Mouse (Mus musculus): ENCODE measurements at regions not wholly inside any gene's neighbourhood (a gene's known extent, or its start where the extent isn't known, plus 50 kb on each side); places are given as distances from the start of the nearest gene placed in this dataset.

GRCm38 (mm10) chr7:95250651-95251050 is 920.4 kb upstream of the Tenm4 start:
- Histone ChIP-seq H3K36me3 (ENCODE audit: control insufficient read depth, insufficient read depth, low read length) (no peaks in the 10 kb centered on the region), H3K9me3 (ENCODE audit: control insufficient read depth, low read length) (no peaks in the 10 kb centered on the region), H3K9ac (ENCODE audit: low read depth, low read length) (no peak overlapping the region), H3K4me2 (replicated peaks; ENCODE audit: low read depth, low read length) (no peak overlapping the region), H3K27ac (ENCODE audit: low read depth, low read length) (no peak overlapping the region), H3K27me3 (ENCODE audit: control insufficient read depth, insufficient read depth, low read length) (no peaks in the 10 kb centered on the region), H3K4me3 (ENCODE audit: low read length) (no peak overlapping the region), H3K4me1 (ENCODE audit: control insufficient read depth, insufficient read depth, low read length) (no peaks in the 10 kb centered on the region)
- ATAC-seq (ENCODE audit: low FRiP score, low TSS enrichment): no peak

- no peak overlapping the region for H3K4me3 ChIP-seq (ENCODE audit: low read length)
- no peaks in the 10 kb centered on the region for H3K9me3 ChIP-seq (ENCODE audit: control insufficient read depth, low read length)
- WGBS: 68% methylated on average over 5 of the region's 5 CpGs
- H3K36me3 ChIP-seq (ENCODE audit: control insufficient read depth, insufficient read depth, low read length): no peaks in the 10 kb centered on the region
- no peak overlapping the region for H3K27ac ChIP-seq (ENCODE audit: low read depth, low read length)
- 0 out of 2 replicates have a peak, but pooled peaks have one; percentile 32 for ATAC-seq (ENCODE audit: low FRiP score, low TSS enrichment)
- no peaks in the 10 kb centered on the region for H3K27me3 ChIP-seq (ENCODE audit: control insufficient read depth, insufficient read depth, low read length)
- no peaks in the 10 kb centered on the region for H3K4me1 ChIP-seq (ENCODE audit: control insufficient read depth, insufficient read depth, low read length)
- no peak overlapping the region for H3K9ac ChIP-seq (ENCODE audit: low read depth, low read length)
- no peak overlapping the region for H3K4me2 ChIP-seq (replicated peaks; ENCODE audit: low read depth, low read length)
Measured at GRCm38 (mm10) chr7:95253862-95254545, 917.0 kb upstream of the Tenm4 start.

- WGBS: 48% methylated on average over 3 of the region's 3 CpGs
- H3K27me3 ChIP-seq (ENCODE audit: control insufficient read depth, insufficient read depth, low read length): no peaks in the 10 kb centered on the region
- H3K4me1 ChIP-seq (ENCODE audit: control insufficient read depth, insufficient read depth, low read length): no peaks in the 10 kb centered on the region
- no peaks in the 10 kb centered on the region for H3K9me3 ChIP-seq (ENCODE audit: control insufficient read depth, low read length)
- H3K4me2 ChIP-seq (replicated peaks; ENCODE audit: low read depth, low read length): no peak overlapping the region
- no peaks in the 10 kb centered on the region for H3K36me3 ChIP-seq (ENCODE audit: control insufficient read depth, insufficient read depth, low read length)
- no peak for ATAC-seq (ENCODE audit: low FRiP score, low TSS enrichment)
- no peak overlapping the region for H3K27ac ChIP-seq (ENCODE audit: low read depth, low read length)
- no peak overlapping the region for H3K9ac ChIP-seq (ENCODE audit: low read depth, low read length)
- no peak overlapping the region for H3K4me3 ChIP-seq (ENCODE audit: low read length)
Measured at GRCm38 (mm10) chr7:95254913-95255312, 916.1 kb upstream of the Tenm4 start.

GRCm38 (mm10) chr7:95255699-95256098 is 915.3 kb upstream of the Tenm4 start:
- Histone ChIP-seq H3K4me2 (replicated peaks; ENCODE audit: low read depth, low read length) (no peak overlapping the region), H3K4me1 (ENCODE audit: control insufficient read depth, insufficient read depth, low read length) (no peaks in the 10 kb centered on the region), H3K27ac (ENCODE audit: low read depth, low read length) (no peak overlapping the region), H3K27me3 (ENCODE audit: control insufficient read depth, insufficient read depth, low read length) (no peaks in the 10 kb centered on the region), H3K36me3 (ENCODE audit: control insufficient read depth, insufficient read depth, low read length) (no peaks in the 10 kb centered on the region), H3K4me3 (ENCODE audit: low read length) (no peak overlapping the region), H3K9ac (ENCODE audit: low read depth, low read length) (no peak overlapping the region), H3K9me3 (ENCODE audit: control insufficient read depth, low read length) (no peaks in the 10 kb centered on the region)
- ATAC-seq (ENCODE audit: low FRiP score, low TSS enrichment): no peak

- Histone ChIP-seq H3K9me3 (ENCODE audit: control insufficient read depth, low read length) (no peaks in the 10 kb centered on the region), H3K9ac (ENCODE audit: low read depth, low read length) (no peak overlapping the region), H3K36me3 (ENCODE audit: control insufficient read depth, insufficient read depth, low read length) (no peaks in the 10 kb centered on the region), H3K4me3 (ENCODE audit: low read length) (no peak overlapping the region), H3K27me3 (ENCODE audit: control insufficient read depth, insufficient read depth, low read length) (no peaks in the 10 kb centered on the region), H3K27ac (ENCODE audit: low read depth, low read length) (no peak overlapping the region), H3K4me1 (ENCODE audit: control insufficient read depth, insufficient read depth, low read length) (no peaks in the 10 kb centered on the region), H3K4me2 (replicated peaks; ENCODE audit: low read depth, low read length) (no peak overlapping the region)
- ATAC-seq (ENCODE audit: low FRiP score, low TSS enrichment): no peak
- WGBS: 88% methylated on average over 3 of the region's 3 CpGs
Measured at GRCm38 (mm10) chr7:95262942-95263341, 908.1 kb upstream of the Tenm4 start.

- H3K4me1 ChIP-seq (ENCODE audit: control insufficient read depth, insufficient read depth, low read length): no peaks in the 10 kb centered on the region
- H3K9me3 ChIP-seq (ENCODE audit: control insufficient read depth, low read length): no peaks in the 10 kb centered on the region
- H3K36me3 ChIP-seq (ENCODE audit: control insufficient read depth, insufficient read depth, low read length): no peaks in the 10 kb centered on the region
- no peak overlapping the region for H3K9ac ChIP-seq (ENCODE audit: low read depth, low read length)
- H3K4me3 ChIP-seq (ENCODE audit: low read length): no peak overlapping the region
- H3K27me3 ChIP-seq (ENCODE audit: control insufficient read depth, insufficient read depth, low read length): no peaks in the 10 kb centered on the region
- no peak for ATAC-seq (ENCODE audit: low FRiP score, low TSS enrichment)
- H3K27ac ChIP-seq (ENCODE audit: low read depth, low read length): no peak overlapping the region
- WGBS: 91% methylated on average over 1 of the region's 1 CpGs
- no peak overlapping the region for H3K4me2 ChIP-seq (replicated peaks; ENCODE audit: low read depth, low read length)
Measured at GRCm38 (mm10) chr7:95277237-95277636, 893.8 kb upstream of the Tenm4 start.

- Histone ChIP-seq H3K4me1 (ENCODE audit: control insufficient read depth, insufficient read depth, low read length) (no peaks in the 10 kb centered on the region), H3K27me3 (ENCODE audit: control insufficient read depth, insufficient read depth, low read length) (no peaks in the 10 kb centered on the region), H3K9ac (ENCODE audit: low read depth, low read length) (no peak overlapping the region), H3K4me3 (ENCODE audit: low read length) (no peak overlapping the region), H3K9me3 (ENCODE audit: control insufficient read depth, low read length) (no peaks in the 10 kb centered on the region), H3K36me3 (ENCODE audit: control insufficient read depth, insufficient read depth, low read length) (no peaks in the 10 kb centered on the region), H3K4me2 (replicated peaks; ENCODE audit: low read depth, low read length) (no peak overlapping the region), H3K27ac (ENCODE audit: low read depth, low read length) (no peak overlapping the region)
- no peak for ATAC-seq (ENCODE audit: low FRiP score, low TSS enrichment)
- 78% methylated on average over 1 of the region's 1 CpGs for WGBS
Measured at GRCm38 (mm10) chr7:95313667-95314066, 857.4 kb upstream of the Tenm4 start.

GRCm38 (mm10) chr7:95323084-95323483 is 848.0 kb upstream of the Tenm4 start:
- no peak overlapping the region for H3K27ac ChIP-seq (ENCODE audit: low read depth, low read length)
- H3K27me3 ChIP-seq (ENCODE audit: control insufficient read depth, insufficient read depth, low read length): no peaks in the 10 kb centered on the region
- H3K4me2 ChIP-seq (replicated peaks; ENCODE audit: low read depth, low read length): no peak overlapping the region
- H3K9ac ChIP-seq (ENCODE audit: low read depth, low read length): no peak overlapping the region
- no peak overlapping the region for H3K4me3 ChIP-seq (ENCODE audit: low read length)
- no peaks in the 10 kb centered on the region for H3K36me3 ChIP-seq (ENCODE audit: control insufficient read depth, insufficient read depth, low read length)
- no peaks in the 10 kb centered on the region for H3K9me3 ChIP-seq (ENCODE audit: control insufficient read depth, low read length)
- WGBS: 61% methylated on average over 3 of the region's 3 CpGs
- no peak for ATAC-seq (ENCODE audit: low FRiP score, low TSS enrichment)
- no peaks in the 10 kb centered on the region for H3K4me1 ChIP-seq (ENCODE audit: control insufficient read depth, insufficient read depth, low read length)

GRCm38 (mm10) chr7:95324939-95325338 is 846.1 kb upstream of the Tenm4 start:
- H3K4me1 ChIP-seq (ENCODE audit: control insufficient read depth, insufficient read depth, low read length): no peaks in the 10 kb centered on the region
- H3K9ac ChIP-seq (ENCODE audit: low read depth, low read length): no peak overlapping the region
- WGBS: 90% methylated on average over 3 of the region's 3 CpGs
- no peaks in the 10 kb centered on the region for H3K27me3 ChIP-seq (ENCODE audit: control insufficient read depth, insufficient read depth, low read length)
- H3K9me3 ChIP-seq (ENCODE audit: control insufficient read depth, low read length): no peaks in the 10 kb centered on the region
- no peak overlapping the region for H3K4me2 ChIP-seq (replicated peaks; ENCODE audit: low read depth, low read length)
- H3K27ac ChIP-seq (ENCODE audit: low read depth, low read length): no peak overlapping the region
- no peak for ATAC-seq (ENCODE audit: low FRiP score, low TSS enrichment)
- H3K4me3 ChIP-seq (ENCODE audit: low read length): no peak overlapping the region
- no peaks in the 10 kb centered on the region for H3K36me3 ChIP-seq (ENCODE audit: control insufficient read depth, insufficient read depth, low read length)

Data from kidney, embryonic 14.5 days (tissue).